Comparison of ENCODE assay signal across 13 mouse cellular contexts in genomic region chr7:98541564-98541963, GRCm38 (mm10). TPM values are rescaled to one million over a fixed set of nuclear protein-coding genes. Genes with fewer than 3 reads are reported as not detected.
DNase-seq lines count a peak whose midpoint lies in the region; ATAC-seq lines count a peak whose summit lies in the region.
"Had no signal": no experiment of that assay in that cellular context is flagged by ENCODE, and none has a peak within 500 bp of the region (broad histone marks: within the 10 kb centered on the region; RNA-seq: fewer than 3 reads in every experiment).

No protein-coding gene starts in this region.

- no peak overlapping the region for H3K9ac ChIP-seq in intestine, embryonic 16.5 days (ENCODE audit: low read depth, low read length)
- H3K9ac ChIP-seq: midbrain, embryonic 13.5 days; stomach, embryonic 15.5 days had no signal

- WGBS in intestine, embryonic 16.5 days, result 68% methylated on average over 5 of the region's 5 CpGs

- peak; percentile 54 for DNase-seq in kidney, adult 11 months
- no peak for DNase-seq in kidney, postnatal 4 days
- peak; percentile 27 for DNase-seq in lung, postnatal 10 days
- no peak for DNase-seq in spleen, adult 18-20 months
- DNase-seq in gastrocnemius, postnatal 25 days, result no peak
- no peak for DNase-seq in adrenal gland, postnatal 14 days
- DNase-seq: adrenal gland, adult 8-10 months; cerebellum, adult 2 months had no signal

- ATAC-seq in intestine, embryonic 16.5 days, result peak; percentile 78
- ATAC-seq: forebrain, embryonic 14.5 days; midbrain, embryonic 13.5 days had no signal

- H3K27ac ChIP-seq in brown adipose tissue, adult 24 weeks (replicated peaks; ENCODE audit: low read depth, low read length), result 0 out of 2 replicates have a peak overlapping the region, but pooled peaks have one; percentile 72
- no peak overlapping the region for H3K27ac ChIP-seq in intestine, embryonic 16.5 days (ENCODE audit: low read length)
- H3K27ac ChIP-seq: midbrain, embryonic 13.5 days; stomach, embryonic 15.5 days had no signal

- no peak overlapping the region for H3K4me2 ChIP-seq in intestine, embryonic 16.5 days (ENCODE audit: low read depth, low read length)
- H3K4me2 ChIP-seq: midbrain, embryonic 13.5 days; stomach, embryonic 15.5 days had no signal

- H3K4me3 ChIP-seq in brown adipose tissue, adult 24 weeks (ENCODE audit: insufficient read depth, low read depth, low read length), result no peak overlapping the region
- H3K4me3 ChIP-seq in intestine, embryonic 16.5 days (ENCODE audit: low read length), result no peak overlapping the region
- H3K4me3 ChIP-seq: midbrain, embryonic 13.5 days; stomach, embryonic 15.5 days had no signal

- H3K4me1 ChIP-seq in brown adipose tissue, adult 24 weeks (ENCODE audit: control insufficient read depth, insufficient read depth, insufficient read length, low read length), result peaks cover 12% of the 10 kb centered on the region
- H3K4me1 ChIP-seq in intestine, embryonic 16.5 days (ENCODE audit: control insufficient read depth, insufficient read depth, low read length), result peaks cover 15% of the 10 kb centered on the region

- no peaks in the 10 kb centered on the region for H3K36me3 ChIP-seq in intestine, embryonic 16.5 days (ENCODE audit: control insufficient read depth, insufficient read depth, low read length)
- H3K36me3 ChIP-seq: midbrain, embryonic 13.5 days; stomach, embryonic 15.5 days had no signal

- H3K9me3 ChIP-seq in intestine, embryonic 16.5 days (ENCODE audit: control insufficient read depth, low read length), result no peaks in the 10 kb centered on the region
- H3K9me3 ChIP-seq: midbrain, embryonic 13.5 days; stomach, embryonic 15.5 days had no signal

- no peaks in the 10 kb centered on the region for H3K27me3 ChIP-seq in intestine, embryonic 16.5 days (replicated peaks; ENCODE audit: control insufficient read depth, insufficient read depth, low read length)
- H3K27me3 ChIP-seq: midbrain, embryonic 13.5 days; stomach, embryonic 15.5 days had no signal

RNA-seq across cellular contexts. Expression of gene Lrrc32, which starts 52.5 kb away (rescaled TPM):
- 4.5 and 5.1 TPM in 2 replicates for polyA plus RNA-seq in brown adipose tissue, adult 24 weeks (2012; ENCODE audit: insufficient read depth, insufficient read length, missing spikeins)
- 11.3 and 13.7 TPM in 2 replicates for polyA plus RNA-seq in intestine, embryonic 16.5 days (2015; fragmentation: Nextera tagmentation; extraction: Ambion mirVana)
- total RNA-seq in gastrocnemius, postnatal 25 days (2021), result 1 to 10 TPM; 4.9 to 5.0 TPM
- 14.0 and 18.4 TPM in 2 replicates for total RNA-seq in adrenal gland, postnatal 14 days (2021)

Comparison
In these comparisons a context has a peak if more than half of its experiments do, and no peak if none do; other contexts are left out.
1. DNase-seq: peak in kidney, adult 11 months (single experiment) and lung, postnatal 10 days (single experiment); none in kidney, postnatal 4 days (0 of 2), spleen, adult 18-20 months (0 of 2), gastrocnemius, postnatal 25 days (single experiment) and adrenal gland, postnatal 14 days (single experiment).